Mouse (Mus musculus) kidney, adult 2 months (tissue): ENCODE results near the gene Cd151.

ENCODE experiments used
- CTCF ChIP-seq: fragments of 200-500 bp; conservative IDR thresholded peaks from 2 replicates; pipeline ENCODE4 v1.5.1; 2011; ENCODE audit warnings: low read depth, mild to moderate bottlenecking, control low read depth, low read length, moderate library complexity, mixed read lengths; ENCODE audit not compliant: insufficient read depth, insufficient read length
- POLR2A ChIP-seq: fragments of 200-500 bp; IDR thresholded peaks from one replicate; pipeline ENCODE4 v1.6.1; 2011; ENCODE audit warnings: low read depth, low read length, control low read depth

DNA sequence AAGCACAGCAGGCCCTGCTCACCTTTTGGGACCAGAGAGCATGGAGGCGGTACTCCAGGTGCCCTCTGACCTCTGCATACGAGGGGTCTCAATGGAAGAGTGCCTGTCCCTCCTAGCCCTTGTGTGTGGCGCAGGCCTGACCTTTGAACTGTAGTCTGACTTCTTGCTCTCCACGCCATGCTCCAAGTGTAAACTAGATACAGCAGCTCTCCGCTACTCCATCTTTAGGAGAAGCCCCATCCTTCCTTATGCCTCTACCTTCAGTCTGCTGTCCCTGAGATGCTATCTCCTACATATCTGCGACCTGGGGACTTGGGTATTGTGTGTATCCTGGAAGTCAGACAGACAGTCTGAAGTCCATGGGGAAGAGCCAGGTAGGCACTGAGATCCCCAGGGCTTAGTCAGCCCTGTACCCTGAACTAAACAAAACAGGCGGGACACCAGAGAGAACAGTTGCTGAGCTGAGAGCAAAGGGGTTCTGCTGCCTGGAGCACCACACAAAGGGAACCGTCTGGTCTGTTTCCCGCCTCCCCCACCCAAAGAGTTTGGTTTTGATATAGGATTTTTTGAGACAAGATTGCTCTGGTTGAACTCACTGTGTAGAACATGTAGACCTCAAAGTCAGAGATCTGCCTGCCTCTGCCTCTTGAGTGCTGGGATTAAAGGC, 31.2 kb upstream of the Cd151 start:
- TF ChIP-seq POLR2A (no peak), CTCF (no peak)
